7 mouse cellular contexts compared by ENCODE assay signal in genomic region chr11:106677910-106678591, GRCm38 (mm10).
DNase-seq lines count a peak whose midpoint lies in the region.

No protein-coding gene starts in this region.

- intact Hi-C loops in left cerebral cortex, postnatal 36 days (cut with DNase I): no loop called here

- peak; percentile 98 for DNase-seq in adipocyte (ENCODE audit: low spot score)
- peak; percentile 95 for DNase-seq in brain, adult 2 months (ENCODE audit: low read depth, low spot score)
- peak; percentile 92 for DNase-seq in gastrocnemius, adult 18-20 months (ENCODE audit: low spot score)
- peak; percentile 87 to 92 for DNase-seq in kidney, adult 8-10 months
- peak; percentile 64 to 68 for DNase-seq in left cerebral cortex, postnatal 36 days (ENCODE audit: low spot score in 2 of 2)
- peak; percentile 93 for DNase-seq in skeletal muscle tissue, adult 2 months (ENCODE audit: low read depth, low spot score)
- DNase-seq in embryo, embryonic 10 days (ENCODE audit: low spot score): no peak
